Mouse (Mus musculus) embryonic fibroblast, embryonic 13.5 days (primary cell): Measurements from ENCODE around the gene Cgref1.

Experiments used
- CTCF ChIP-seq: IDR thresholded peaks from 2 replicates; pipeline ENCODE4 v1.5.1; 2011; ENCODE audit warnings: mild to moderate bottlenecking, control low read depth, low read length, moderate library complexity, borderline replicate concordance; ENCODE audit not compliant: insufficient read depth
- POLR2A ChIP-seq: IDR thresholded peaks from 2 replicates; pipeline ENCODE4 v1.6.1; 2011; ENCODE audit warnings: low read depth, mild to moderate bottlenecking, control low read depth, low read length, moderate library complexity

- TF ChIP-seq CTCF (no peak), POLR2A (no peak)
These were observed 24.8 kb downstream of the Cgref1 start for GRCm38 (mm10) chr5:30920621-30921020.
